Mouse (Mus musculus) forebrain, embryonic 10.5 days (tissue): ENCODE results near the gene Peg3. TPM values are rescaled to one million over a fixed set of nuclear protein-coding genes. Genes with fewer than 3 reads are reported as not detected.
A peak's percentile ranks its signal among the peaks of the same experiment; 100 is the strongest.

Experiments
- DNase-seq: peaks from one replicate; pipeline ENCODE4 v3.0.0-alpha.2; 2017; ENCODE audit warnings: low spot score; ENCODE audit errors: extremely low spot score
- H3K27ac ChIP-seq: fragments of 300-500 bp; sonication (generic); 2 replicates; pipeline ENCODE4 v1.5.1; 2016; ENCODE audit warnings: mild to moderate bottlenecking
- H3K27me3 ChIP-seq: fragments of 300-500 bp; sonication (generic); 2 replicates; pipeline ENCODE4 v1.6.1; 2016; ENCODE audit warnings: mild to moderate bottlenecking; ENCODE audit not compliant: poor library complexity, severe bottlenecking
- H3K36me3 ChIP-seq: fragments of 300-500 bp; sonication (generic); replicated peaks from 2 replicates; pipeline ENCODE4 v1.6.1; 2016; ENCODE audit warnings: mild to moderate bottlenecking, moderate library complexity
- H3K4me1 ChIP-seq: fragments of 300-500 bp; sonication (generic); 2 replicates; pipeline ENCODE4 v1.6.1; 2016
- H3K4me3 ChIP-seq: fragments of 300-500 bp; sonication (generic); 2 replicates; pipeline ENCODE4 v1.5.1; 2016; ENCODE audit warnings: mild to moderate bottlenecking, moderate library complexity
- H3K9me3 ChIP-seq: fragments of 300-500 bp; sonication (generic); 2 replicates; pipeline ENCODE4 v1.6.1; 2016; ENCODE audit warnings: mild to moderate bottlenecking, moderate library complexity
- WGBS: fragments of 180-500 bp; shearing (Covaris S2); methylation state at CpG from one replicate; pipeline ENCODE4 v1.1.7; 2016; 5-methylcytosine and 5-hydroxymethylcytosine counted together
- polyA plus RNA-seq: library from polyadenylated mRNA; unstranded; fragments of >200 nt; fragmentation: Nextera tagmentation; extraction: Ambion mirVana; gene quantifications from 2 replicates; pipeline ENCODE4 v1.2.1, GENCODE M21; 2016

The Peg3 gene
- polyA plus RNA-seq, 1 experiment from 2014 or later, result 89.4 TPM

DNA sequence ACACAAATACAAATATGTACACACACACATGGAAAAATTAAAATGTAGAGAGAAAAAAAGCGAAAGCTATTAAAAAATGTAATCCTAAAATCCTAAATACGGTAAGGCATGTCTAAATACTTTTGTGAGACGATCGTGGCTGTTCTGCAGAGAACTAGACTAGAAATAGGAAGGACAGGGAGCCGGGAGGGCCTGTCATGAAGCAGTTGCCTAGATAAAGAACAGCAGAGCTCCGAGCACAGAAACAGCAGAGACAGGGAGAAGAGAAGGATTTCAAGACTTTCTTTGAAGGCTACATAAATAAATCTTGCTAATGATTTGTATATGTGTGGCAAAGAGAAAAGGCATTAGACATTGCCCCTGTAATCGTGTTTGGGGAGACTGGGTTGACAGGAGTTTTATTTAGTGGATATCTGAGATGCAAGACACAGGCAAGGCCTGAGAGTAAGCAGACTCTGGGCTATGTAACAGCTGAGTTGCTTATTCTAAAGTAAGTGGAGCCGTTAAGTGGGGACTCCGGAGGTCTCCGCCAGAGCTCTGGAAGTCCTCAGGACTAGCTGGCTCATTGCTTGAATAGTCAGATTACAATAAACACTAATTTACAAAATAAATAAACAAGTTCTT lies 14.2 kb upstream of the Peg3 start:
- H3K36me3 ChIP-seq, result no peaks in the 10 kb centered on the region
- H3K27me3 ChIP-seq, result no peaks in the 10 kb centered on the region
- no peak overlapping the region for H3K4me3 ChIP-seq
- no peaks in the 10 kb centered on the region for H3K9me3 ChIP-seq
- no peak for DNase-seq
- no peak overlapping the region for H3K27ac ChIP-seq
- peaks cover 5% of the 10 kb centered on the region for H3K4me1 ChIP-seq
- 84% methylated on average over 10 of the region's 10 CpGs for WGBS

DNA sequence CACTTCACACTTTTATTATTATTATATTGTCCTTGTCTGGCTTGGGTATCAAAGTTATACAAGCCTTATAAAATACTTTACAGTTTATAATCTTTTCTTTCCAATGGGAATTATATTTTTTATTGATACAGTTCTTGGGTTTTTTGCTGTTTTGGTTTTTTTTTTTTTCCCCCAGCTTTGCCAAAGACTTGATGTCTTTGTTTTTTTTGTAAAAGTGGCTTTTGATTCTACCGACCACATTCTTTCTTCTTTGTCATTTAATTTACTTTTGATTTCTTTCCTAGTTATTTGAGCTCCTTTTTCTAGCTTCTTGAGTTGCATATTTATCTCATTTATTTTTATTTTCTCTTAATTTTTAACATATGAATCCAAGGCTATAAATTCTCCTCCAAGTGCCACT lies 5.8 kb upstream of the Peg3 start:
- H3K4me1 ChIP-seq, result peaks cover 8% of the 10 kb centered on the region
- DNase-seq, result no peak

DNA sequence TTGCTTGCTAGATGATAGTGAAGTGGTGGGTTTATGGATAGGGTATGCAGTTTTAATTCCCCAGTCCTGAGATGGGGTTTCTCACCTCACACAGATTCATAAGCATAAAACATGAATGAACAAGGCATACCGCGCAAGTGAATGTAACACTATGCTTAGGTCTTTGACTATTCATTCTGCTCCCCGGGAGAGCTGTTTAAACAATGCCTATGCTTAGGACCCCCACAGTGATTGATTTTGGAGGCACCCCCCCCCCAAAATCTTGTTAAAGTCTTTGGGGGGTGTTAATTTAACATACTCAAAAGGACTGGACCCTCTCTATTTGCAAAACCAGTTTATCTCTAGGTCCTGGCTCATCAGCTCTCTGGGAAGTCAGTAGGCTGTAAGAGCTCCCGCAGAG lies 1.7 kb upstream of the Peg3 start:
- Histone ChIP-seq H3K4me1 (peaks cover 8% of the 10 kb centered on the region), H3K27ac (0 out of 2 replicates have a peak overlapping the region, but pooled peaks have one; percentile 9), H3K9me3 (peaks cover 41% of the 10 kb centered on the region), H3K27me3 (no peaks in the 10 kb centered on the region), H3K4me3 (peak overlapping the region; percentile 60), H3K36me3 (no peaks in the 10 kb centered on the region)
- DNase-seq, result no peak
- 50% methylated on average over 4 of the region's 4 CpGs for WGBS

More for the DNA sequence above, 5.8 kb upstream of the Peg3 start:
- Histone ChIP-seq H3K36me3 (no peaks in the 10 kb centered on the region), H3K27me3 (no peaks in the 10 kb centered on the region), H3K4me3 (no peak overlapping the region), H3K9me3 (0 out of 2 replicates have a peak, but pooled peaks cover under 1% of the 10 kb centered on the region), H3K27ac (no peak overlapping the region)
- WGBS, result 85% methylated on average over 1 of the region's 1 CpGs

DNA sequence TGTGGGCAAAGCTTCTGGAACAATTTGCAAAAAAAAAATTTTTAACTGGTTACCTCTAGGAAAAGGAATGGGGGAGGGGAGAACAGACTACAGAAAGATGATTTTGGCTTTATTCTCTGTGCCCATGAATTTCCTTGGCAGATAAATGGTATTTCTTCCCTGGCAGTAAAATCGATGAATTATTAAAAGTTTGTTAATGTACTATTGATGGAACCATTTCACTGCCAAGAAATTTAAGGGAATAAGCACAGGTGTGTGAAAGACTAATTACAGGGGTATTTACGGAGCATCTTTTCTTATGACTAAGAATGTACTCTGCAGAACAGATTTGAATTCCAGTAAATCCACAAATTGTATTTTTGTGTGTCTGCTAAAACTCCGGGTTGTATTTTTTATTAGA lies 1.1 kb upstream of the Peg3 start:
- peaks cover 43% of the 10 kb centered on the region for H3K9me3 ChIP-seq
- H3K36me3 ChIP-seq, result no peaks in the 10 kb centered on the region
- no peak for DNase-seq
- peaks cover 8% of the 10 kb centered on the region for H3K4me1 ChIP-seq
- H3K4me3 ChIP-seq, result peak overlapping the region; percentile 60
- H3K27ac ChIP-seq, result 0 out of 2 replicates have a peak overlapping the region, but pooled peaks have one; percentile 35
- WGBS, result 51% methylated on average over 3 of the region's 3 CpGs
- no peaks in the 10 kb centered on the region for H3K27me3 ChIP-seq

DNA sequence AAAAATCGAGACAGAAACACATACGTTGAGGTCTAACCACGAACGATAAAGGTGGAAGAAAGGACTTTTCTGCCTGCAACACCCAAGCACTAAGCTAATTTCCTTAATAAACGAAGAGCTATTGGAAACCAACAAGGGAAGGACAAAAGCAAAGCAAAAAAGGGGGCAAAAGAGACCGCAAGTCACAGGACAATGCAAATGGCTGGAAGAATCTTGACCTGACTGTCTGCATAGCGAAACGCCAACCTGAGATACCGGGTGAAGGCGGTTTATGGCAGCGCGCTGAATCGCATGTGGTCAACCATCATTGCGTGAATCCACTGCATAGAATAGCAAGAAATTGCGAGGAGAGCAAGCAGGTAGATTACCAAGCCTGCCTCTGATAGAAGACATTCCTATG lies 570 bp upstream of the Peg3 start:
- peak overlapping the region; percentile 88 for H3K27ac ChIP-seq
- 46% methylated on average over 15 of the region's 15 CpGs for WGBS
- peak; percentile 38 for DNase-seq

DNA sequence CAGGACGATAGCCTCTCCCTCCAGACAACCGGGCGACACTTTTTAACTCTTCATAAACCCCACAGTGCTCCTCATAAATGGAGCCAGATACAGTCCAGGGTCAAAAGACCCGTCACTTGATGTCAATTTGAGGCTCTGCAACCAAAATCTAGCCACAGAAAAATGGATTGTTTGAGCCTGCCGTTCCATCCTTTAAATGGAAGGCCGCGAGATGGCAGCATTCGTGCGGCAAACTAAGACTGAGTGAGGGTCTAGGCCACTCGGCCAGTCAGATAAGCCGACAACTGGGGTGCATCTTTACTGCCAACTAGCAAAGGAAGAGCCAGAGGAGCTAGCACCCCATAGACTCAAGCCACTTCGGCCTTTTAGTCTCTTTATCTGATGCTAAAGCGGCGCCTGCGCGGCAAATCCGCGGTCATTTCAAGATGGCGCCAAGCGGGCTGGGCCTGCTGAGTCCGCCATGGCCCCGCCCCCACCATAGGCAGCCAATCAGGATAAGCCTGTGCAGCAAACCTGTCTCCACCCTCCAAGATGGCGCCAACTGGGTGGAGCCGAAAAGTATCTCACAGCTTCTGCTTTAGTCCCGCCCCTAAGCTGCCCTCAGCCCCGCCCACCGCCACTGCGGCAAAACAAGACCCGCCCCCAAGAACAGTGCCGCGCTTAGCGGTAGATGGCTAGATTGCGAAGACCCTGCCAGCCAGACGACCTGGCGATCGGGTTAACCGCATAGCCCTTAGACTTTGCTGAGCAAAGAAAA lies 992 bp downstream of the Peg3 start:
- peak; percentile 91 for DNase-seq
- 47% methylated on average over 37 of the region's 37 CpGs for WGBS
- Histone ChIP-seq H3K4me1 (peaks cover 8% of the 10 kb centered on the region), H3K36me3 (peaks cover 21% of the 10 kb centered on the region), H3K4me3 (peak overlapping the region; percentile 60), H3K9me3 (peaks cover 43% of the 10 kb centered on the region), H3K27me3 (no peaks in the 10 kb centered on the region), H3K27ac (peak overlapping the region; percentile 88)

More for the DNA sequence above, 570 bp upstream of the Peg3 start:
- Histone ChIP-seq H3K4me1 (peaks cover 8% of the 10 kb centered on the region), H3K4me3 (peak overlapping the region; percentile 60), H3K27me3 (no peaks in the 10 kb centered on the region), H3K36me3 (peaks cover 5% of the 10 kb centered on the region; the same call in 1 of the 2 replicates), H3K9me3 (peaks cover 43% of the 10 kb centered on the region)

DNA sequence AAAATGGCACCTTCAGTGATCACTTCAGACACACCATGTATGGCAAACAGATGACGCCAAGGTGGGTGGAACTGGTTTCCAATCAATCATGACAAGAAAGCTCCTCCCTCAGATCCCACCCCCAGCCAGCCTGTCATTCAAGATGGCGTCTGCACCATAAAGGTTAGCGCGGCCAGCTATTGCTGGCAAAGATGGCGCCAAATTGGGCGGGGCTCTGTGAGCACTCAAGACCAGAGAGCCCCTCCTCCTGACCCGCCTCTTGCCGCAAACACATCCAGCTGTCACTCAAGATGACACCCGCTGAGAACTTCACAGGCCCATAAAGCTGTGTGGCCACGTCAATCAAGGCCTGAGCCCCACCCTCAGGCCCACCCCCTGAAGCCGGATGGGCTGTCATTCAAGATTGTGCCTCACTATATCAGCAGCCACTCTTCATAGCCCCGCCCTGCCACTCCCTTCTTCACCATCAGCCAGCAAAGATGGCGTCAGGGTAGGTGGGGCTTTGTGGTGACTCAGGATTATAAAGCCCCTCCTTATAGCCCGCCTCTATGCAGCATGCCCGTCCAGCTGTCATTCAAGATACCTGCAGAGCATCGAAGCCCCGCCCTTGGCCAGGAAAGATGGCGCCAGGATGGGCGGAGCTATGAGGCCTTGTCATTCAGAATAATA lies 1.8 kb downstream of the Peg3 start:
- peaks cover 8% of the 10 kb centered on the region for H3K4me1 ChIP-seq
- WGBS, result 52% methylated on average over 19 of the region's 19 CpGs
- H3K36me3 ChIP-seq, result peaks cover 29% of the 10 kb centered on the region
- peak overlapping the region; percentile 88 for H3K27ac ChIP-seq
- H3K9me3 ChIP-seq, result peaks cover 43% of the 10 kb centered on the region
- H3K27me3 ChIP-seq, result no peaks in the 10 kb centered on the region
- peak overlapping the region; percentile 60 for H3K4me3 ChIP-seq
- peak; percentile 88 for DNase-seq

DNA sequence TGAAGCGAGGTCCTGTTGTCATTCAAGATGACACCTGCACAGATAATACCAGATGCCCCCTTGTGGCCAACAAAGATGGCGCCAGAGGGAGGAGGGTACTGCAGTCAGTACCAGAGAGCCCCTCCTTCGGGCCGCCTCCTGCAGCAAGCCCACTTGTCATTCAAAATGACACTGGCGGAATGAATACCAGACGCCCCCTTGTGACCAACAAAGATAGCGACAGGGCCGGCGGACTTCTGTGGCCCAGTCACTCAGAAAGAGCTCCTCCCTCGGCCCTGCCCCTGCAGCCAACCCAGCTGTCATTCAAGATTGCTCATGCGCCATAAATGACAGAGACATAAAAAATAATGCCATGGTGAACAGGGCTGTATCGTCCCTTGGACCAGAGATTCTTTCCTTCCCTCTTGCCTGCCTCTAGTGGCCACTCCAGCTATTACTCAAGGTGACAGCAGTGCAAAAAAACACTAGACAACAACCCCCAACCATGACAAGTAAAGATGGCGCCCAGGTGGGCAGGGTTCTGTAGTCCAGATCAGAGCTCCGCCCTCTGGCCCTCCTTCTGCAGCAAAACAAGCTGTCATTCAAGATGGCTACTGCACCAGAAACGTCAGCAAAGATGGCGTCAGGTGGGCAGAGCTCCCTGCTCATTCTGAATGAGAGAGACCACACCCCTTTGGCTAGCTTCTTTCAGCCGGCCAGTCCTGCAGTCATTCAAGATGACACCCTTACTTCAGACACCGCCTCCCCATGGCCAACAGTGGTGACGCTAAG lies 2.7 kb downstream of the Peg3 start:
- WGBS, result 55% methylated on average over 19 of the region's 19 CpGs
- no peaks in the 10 kb centered on the region for H3K27me3 ChIP-seq
- DNase-seq, result peak; percentile 77
- H3K36me3 ChIP-seq, result peaks cover 30% of the 10 kb centered on the region
- peak overlapping the region; percentile 60 for H3K4me3 ChIP-seq
- H3K27ac ChIP-seq, result peak overlapping the region; percentile 88
- peaks cover 43% of the 10 kb centered on the region for H3K9me3 ChIP-seq
- peaks cover 7% of the 10 kb centered on the region for H3K4me1 ChIP-seq

DNA sequence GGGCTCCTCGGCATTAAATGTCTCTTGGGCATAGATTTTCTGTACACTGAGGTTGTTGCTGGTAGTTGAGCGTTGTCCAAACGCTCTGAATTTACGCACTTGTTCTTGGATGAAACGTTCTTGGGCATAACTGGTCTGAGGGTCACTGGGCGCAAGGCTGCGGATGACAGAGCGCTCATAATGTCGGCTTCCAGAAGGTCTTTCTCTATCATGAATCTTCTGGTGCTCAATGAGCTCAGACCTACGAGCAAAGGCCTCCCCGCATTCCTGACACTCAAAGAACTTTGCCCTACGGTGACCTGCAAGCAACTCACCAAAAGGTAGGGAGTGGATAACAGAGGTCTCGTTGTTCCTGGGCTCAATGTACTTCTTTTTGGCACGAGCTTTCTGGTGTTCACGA lies 20.8 kb downstream of the Peg3 start:
- Histone ChIP-seq H3K4me3 (no peak overlapping the region), H3K36me3 (peaks cover 92% of the 10 kb centered on the region), H3K9me3 (peaks cover 11% of the 10 kb centered on the region; the same call in 1 of the 2 replicates), H3K27ac (no peak overlapping the region), H3K4me1 (no peaks in the 10 kb centered on the region), H3K27me3 (no peaks in the 10 kb centered on the region)
- DNase-seq, result no peak
- 93% methylated on average over 15 of the region's 15 CpGs for WGBS

DNA sequence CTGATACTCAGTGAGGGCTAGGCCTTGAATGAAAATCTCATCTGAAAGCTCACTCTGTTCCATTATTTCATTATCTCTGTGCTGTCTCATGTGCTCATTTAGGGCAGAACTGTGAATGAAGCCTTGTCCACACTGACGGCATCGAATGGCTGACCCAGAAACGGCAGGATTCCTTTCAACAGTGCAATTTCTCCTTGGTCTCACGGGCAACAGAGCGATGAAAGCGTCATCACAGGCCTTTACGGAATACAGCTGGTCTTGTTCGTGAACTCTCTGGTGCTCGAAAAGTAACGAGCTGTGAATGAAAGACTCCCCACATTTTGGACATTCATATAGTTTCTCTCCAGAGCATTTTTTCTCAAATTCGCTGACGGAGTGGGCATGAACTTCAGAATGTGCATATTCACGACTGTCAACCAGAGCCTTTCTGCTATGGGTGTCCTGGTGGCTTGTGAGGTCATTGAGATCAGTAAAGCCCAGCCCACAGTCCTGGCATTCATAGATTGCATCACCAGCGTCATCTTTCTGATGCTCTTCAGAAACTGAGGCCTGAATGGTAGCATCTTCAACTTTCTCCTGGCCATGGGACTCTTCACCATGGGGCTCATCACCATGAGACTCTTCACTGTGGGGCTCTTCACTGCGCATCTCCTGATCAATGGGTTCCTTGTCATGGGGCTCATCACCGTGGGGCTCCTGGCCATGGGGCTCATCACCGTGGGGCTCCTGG lies 21.6 kb downstream of the Peg3 start:
- peaks cover 11% of the 10 kb centered on the region; the same call in 1 of the 2 replicates for H3K9me3 ChIP-seq
- H3K27ac ChIP-seq, result no peak overlapping the region
- peaks cover 88% of the 10 kb centered on the region for H3K36me3 ChIP-seq
- no peak overlapping the region for H3K4me3 ChIP-seq
- 93% methylated on average over 17 of the region's 17 CpGs for WGBS
- no peaks in the 10 kb centered on the region for H3K27me3 ChIP-seq
- no peaks in the 10 kb centered on the region for H3K4me1 ChIP-seq
- no peak for DNase-seq

DNA sequence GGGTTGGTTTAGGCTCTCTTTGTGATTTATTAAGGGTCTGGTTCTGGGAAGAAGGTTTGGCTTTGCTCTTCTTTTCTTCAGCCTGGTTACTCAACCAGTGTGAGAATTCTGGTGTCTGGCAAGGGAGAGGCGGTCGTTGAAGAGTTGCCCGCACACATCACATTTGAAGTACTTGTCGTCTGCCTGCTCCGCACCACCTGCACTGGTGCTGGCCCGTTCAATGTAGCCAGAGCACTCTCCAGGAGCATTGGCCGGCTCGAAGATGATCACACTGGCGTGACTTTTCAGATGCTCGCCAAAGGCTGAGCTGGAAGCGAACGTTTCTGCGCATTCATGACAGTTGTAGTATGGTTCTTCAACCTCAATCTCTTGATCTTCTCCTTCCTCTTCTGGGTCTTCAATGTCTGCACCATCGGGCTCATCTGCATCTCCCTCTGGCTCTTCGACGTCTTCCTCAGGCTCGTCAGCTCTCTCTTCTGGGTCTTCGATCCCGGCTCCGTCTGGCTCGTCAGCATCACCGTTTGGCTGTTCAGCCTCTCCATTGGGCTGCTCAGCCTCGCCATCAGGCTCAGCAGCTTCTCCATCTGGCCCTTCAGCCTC lies 22.7 kb downstream of the Peg3 start:
- peaks cover 11% of the 10 kb centered on the region; the same call in 1 of the 2 replicates for H3K9me3 ChIP-seq
- H3K4me3 ChIP-seq, result no peak overlapping the region
- peaks cover 77% of the 10 kb centered on the region for H3K36me3 ChIP-seq
- 94% methylated on average over 23 of the region's 23 CpGs for WGBS
- no peak overlapping the region for H3K27ac ChIP-seq
- H3K4me1 ChIP-seq, result no peaks in the 10 kb centered on the region
- no peak for DNase-seq
- no peaks in the 10 kb centered on the region for H3K27me3 ChIP-seq
